Mouse (Mus musculus): ENCODE data around the gene Coro1b.

Gene Coro1b

GRCm38 (mm10) chr19:4172925-4173324 is 24.5 kb downstream of the Coro1b start:
- in situ Hi-C loops (cut with MboI; ENCODE audit: low pct_unique_long_range_greater_than_20kb in 1 of 2, low sequenced_read_pairs in 2 of 2, unreplicated experiment in 1 of 2): no loop called here

GRCm38 (mm10) chr19:4175368-4175947 is 27.0 kb downstream of the Coro1b start, which contains the start of gene Carns1:
Gene Carns1 (minus strand): TSS chr19:4175479.
- in situ Hi-C loops (cut with MboI; ENCODE audit: low pct_unique_long_range_greater_than_20kb in 1 of 2, low sequenced_read_pairs in 2 of 2, unreplicated experiment in 1 of 2): no loop called here

GRCm38 (mm10) chr19:4180411-4180810 is 32.0 kb downstream of the Coro1b start:
- in situ Hi-C loops (cut with MboI; ENCODE audit: low pct_unique_long_range_greater_than_20kb in 1 of 2, low sequenced_read_pairs in 2 of 2, unreplicated experiment in 1 of 2): no loop called here

GRCm38 (mm10) chr19:4181892-4182291 is 33.5 kb downstream of the Coro1b start:
- in situ Hi-C loops (cut with MboI; ENCODE audit: low pct_unique_long_range_greater_than_20kb in 1 of 2, low sequenced_read_pairs in 2 of 2, unreplicated experiment in 1 of 2): no loop called here

- in situ Hi-C loops (cut with MboI; ENCODE audit: low pct_unique_long_range_greater_than_20kb in 1 of 2, low sequenced_read_pairs in 2 of 2, unreplicated experiment in 1 of 2): no loop called here
Observed at GRCm38 (mm10) chr19:4183689-4184088, 35.3 kb downstream of the Coro1b start.

GRCm38 (mm10) chr19:4184976-4185975 is 36.9 kb downstream of the Coro1b start:
- in situ Hi-C loops (cut with MboI; ENCODE audit: low pct_unique_long_range_greater_than_20kb in 1 of 2, low sequenced_read_pairs in 2 of 2, unreplicated experiment in 1 of 2): no loop called here

- in situ Hi-C loops (cut with MboI; ENCODE audit: low pct_unique_long_range_greater_than_20kb in 1 of 2, low sequenced_read_pairs in 2 of 2, unreplicated experiment in 1 of 2): no loop called here
Observed at GRCm38 (mm10) chr19:4187303-4187702, 38.9 kb downstream of the Coro1b start.

GRCm38 (mm10) chr19:4189051-4189620 is 40.7 kb downstream of the Coro1b start:
- in situ Hi-C loops (cut with MboI; ENCODE audit: low pct_unique_long_range_greater_than_20kb in 1 of 2, low sequenced_read_pairs in 2 of 2, unreplicated experiment in 1 of 2): no loop called here

GRCm38 (mm10) chr19:4190831-4191334 is 42.5 kb downstream of the Coro1b start, which contains the start of gene Tbc1d10c:
Gene Tbc1d10c (minus strand): TSS chr19:4191284.
- in situ Hi-C loops (cut with MboI; ENCODE audit: low pct_unique_long_range_greater_than_20kb in 1 of 2, low sequenced_read_pairs in 2 of 2, unreplicated experiment in 1 of 2): no loop called here

- in situ Hi-C loops (cut with MboI; ENCODE audit: low pct_unique_long_range_greater_than_20kb in 1 of 2, low sequenced_read_pairs in 2 of 2, unreplicated experiment in 1 of 2): no loop called here
Observed at GRCm38 (mm10) chr19:4191528-4192250, 43.3 kb downstream of the Coro1b start, which contains the start of gene Ppp1ca. Gene Ppp1ca (plus strand): TSS chr19:4192065.

GRCm38 (mm10) chr19:4192251-4192985 is 44.0 kb downstream of the Coro1b start:
- in situ Hi-C loops (cut with MboI; ENCODE audit: low pct_unique_long_range_greater_than_20kb in 1 of 2, low sequenced_read_pairs in 2 of 2, unreplicated experiment in 1 of 2): no loop called here

GRCm38 (mm10) chr19:4193129-4193528 is 44.7 kb downstream of the Coro1b start:
- in situ Hi-C loops (cut with MboI; ENCODE audit: low pct_unique_long_range_greater_than_20kb in 1 of 2, low sequenced_read_pairs in 2 of 2, unreplicated experiment in 1 of 2): no loop called here

- in situ Hi-C loops (cut with MboI; ENCODE audit: low pct_unique_long_range_greater_than_20kb in 1 of 2, low sequenced_read_pairs in 2 of 2, unreplicated experiment in 1 of 2): no loop called here
Observed at GRCm38 (mm10) chr19:4194021-4194724, 45.8 kb downstream of the Coro1b start.

- in situ Hi-C loops (cut with MboI; ENCODE audit: low pct_unique_long_range_greater_than_20kb in 1 of 2, low sequenced_read_pairs in 2 of 2, unreplicated experiment in 1 of 2): no loop called here
Observed at GRCm38 (mm10) chr19:4194776-4195650, 46.6 kb downstream of the Coro1b start.

GRCm38 (mm10) chr19:4196048-4196447 is 47.6 kb downstream of the Coro1b start:
- in situ Hi-C loops (cut with MboI; ENCODE audit: low pct_unique_long_range_greater_than_20kb in 1 of 2, low sequenced_read_pairs in 2 of 2, unreplicated experiment in 1 of 2): no loop called here

GRCm38 (mm10) chr19:4196548-4196947 is 48.1 kb downstream of the Coro1b start:
- in situ Hi-C loops (cut with MboI; ENCODE audit: low pct_unique_long_range_greater_than_20kb in 1 of 2, low sequenced_read_pairs in 2 of 2, unreplicated experiment in 1 of 2): no loop called here

All from mouse embryonic stem cell (cell line).